Mouse (Mus musculus) limb, embryonic 14.5 days (tissue): Measurements from ENCODE around the gene Atpaf2. TPM values are rescaled to one million over a fixed set of nuclear protein-coding genes. Genes with fewer than 3 reads are reported as not detected.
A peak's percentile ranks its signal among the peaks of the same experiment; 100 is the strongest.

Experiments
- ATAC-seq: fragments of 200-750 bp; cut with Nextera tagmentation; 2 replicates; pipeline ENCODE4 v1.8.0; 2017; ENCODE audit warnings: low read depth, moderate number of reproducible peaks, moderate TSS enrichment; ENCODE audit not compliant: low FRiP score
- DNase-seq: peaks from one replicate; pipeline ENCODE4 v3.0.0-alpha.2; 2015; ENCODE audit warnings: low spot score
- H3K27ac ChIP-seq: fragments of 300-500 bp; sonication (generic); replicated peaks from 2 replicates; pipeline ENCODE4 v1.5.1; 2014; ENCODE audit warnings: low read depth, mild to moderate bottlenecking, low read length, moderate library complexity, mixed read lengths
- H3K27me3 ChIP-seq: fragments of 300-500 bp; sonication (generic); 2 replicates; pipeline ENCODE4 v1.6.1; 2014; ENCODE audit warnings: low read length, mixed read lengths; ENCODE audit not compliant: control insufficient read depth, insufficient read depth
- H3K36me3 ChIP-seq: fragments of 300-500 bp; sonication (generic); 2 replicates; pipeline ENCODE4 v1.6.1; 2014; ENCODE audit warnings: mild to moderate bottlenecking, low read length, moderate library complexity, mixed read lengths; ENCODE audit not compliant: control insufficient read depth, insufficient read depth
- H3K4me1 ChIP-seq: fragments of 300-500 bp; sonication (generic); 2 replicates; pipeline ENCODE4 v1.6.1; 2014; ENCODE audit warnings: antibody characterized with exemption, low read length, mixed read lengths; ENCODE audit not compliant: control insufficient read depth, insufficient read depth
- H3K4me2 ChIP-seq: fragments of 300-500 bp; sonication (generic); replicated peaks from 2 replicates; pipeline ENCODE4 v1.6.1; 2014; ENCODE audit warnings: low read depth, mild to moderate bottlenecking, low read length, moderate library complexity; ENCODE audit not compliant: severe bottlenecking
- H3K4me3 ChIP-seq: fragments of 300-500 bp; sonication (generic); replicated peaks from 2 replicates; pipeline ENCODE4 v1.5.1; 2014; ENCODE audit warnings: low read length
- H3K9ac ChIP-seq: fragments of 300-500 bp; sonication (generic); 2 replicates; pipeline ENCODE4 v1.6.1; 2014; ENCODE audit warnings: mild to moderate bottlenecking, low read depth, low read length, moderate library complexity; ENCODE audit not compliant: severe bottlenecking
- H3K9me3 ChIP-seq: fragments of 300-500 bp; sonication (generic); 2 replicates; pipeline ENCODE4 v1.6.1; 2016; ENCODE audit warnings: low read length; ENCODE audit not compliant: control insufficient read depth
- POLR2A ChIP-seq: fragments of 200-500 bp; IDR thresholded peaks from 2 replicates; pipeline ENCODE4 v1.8.0; 2012; ENCODE audit warnings: inconsistent platforms, mild to moderate bottlenecking, moderate library complexity, borderline replicate concordance; ENCODE audit not compliant: insufficient read depth, insufficient read length; ENCODE audit errors: extremely low read depth
- WGBS: fragments of 180-500 bp; shearing (Covaris S2); extraction: QIAGEN DNeasy Blood & Tissue Kit; methylation state at CpG from one replicate; pipeline ENCODE4 v1.1.7; 2014; 5-methylcytosine and 5-hydroxymethylcytosine counted together
- polyA plus RNA-seq, 2 experiments: library from polyadenylated mRNA; depleted of rRNA in 1 of 2; stranded (reverse) in 1 of 2; unstranded in 1 of 2; fragments of >200 nt; fragmentation: Nextera tagmentation in 1 of 2; extraction: Ambion mirVana in 1 of 2; gene quantifications; 2 replicates each; pipeline versions ENCODE4 v1.2.1 to v1.2.3; 2012 to 2014

The Atpaf2 gene
- polyA plus RNA-seq (2012; rRNA removed) (38.0 and 46.2 TPM in 2 replicates), polyA plus RNA-seq (2014; fragmentation: Nextera tagmentation; extraction: Ambion mirVana) (47.0 and 50.1 TPM in 2 replicates)

DNA sequence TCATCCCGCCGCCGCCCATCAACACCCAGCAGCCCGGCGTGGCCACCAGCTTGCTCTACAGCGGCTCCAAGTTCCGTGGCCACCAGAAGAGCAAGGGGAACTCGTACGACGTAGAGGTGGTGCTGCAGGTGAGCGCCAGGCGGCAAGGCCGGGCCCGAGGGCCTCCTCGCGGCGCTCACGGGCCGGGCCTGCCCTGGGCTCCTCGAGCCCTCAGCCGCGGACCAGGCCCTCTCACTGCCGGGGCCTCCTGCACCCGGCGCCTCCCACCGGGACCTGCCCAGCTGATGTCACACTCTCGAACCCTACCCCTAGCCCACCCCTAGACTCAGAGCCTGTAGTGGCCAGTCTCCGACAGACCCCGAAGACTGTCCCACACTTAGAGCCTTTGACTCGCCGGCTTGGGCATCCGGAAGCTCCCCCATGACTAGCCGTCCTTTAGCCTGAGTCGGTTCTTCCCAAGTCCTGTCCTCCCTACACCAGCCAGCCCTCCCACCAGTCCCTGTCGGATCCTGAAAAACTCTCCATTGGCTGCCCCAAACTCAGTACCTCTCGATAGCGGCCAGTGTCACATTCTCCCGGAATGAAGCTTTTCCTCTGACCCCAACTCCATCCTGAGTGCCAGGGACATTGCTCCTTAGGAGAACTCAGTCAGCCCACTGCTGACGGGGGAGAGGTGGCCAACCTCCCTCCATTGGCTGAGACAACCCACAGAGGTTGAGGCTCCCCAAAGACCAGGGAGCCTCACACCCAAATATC is at the start of gene Atpaf2:
TSS of gene Atpaf2 (minus strand) at position 741 of the 756 bp plus-strand sequence.
- peak within 1 kb of the TSS; percentile 94 for H3K9ac ChIP-seq
- no peaks in the 10 kb centered on the region for H3K27me3 ChIP-seq
- DNase-seq (peak; percentile 32), ATAC-seq (peak; percentile 10; the same call in 1 of the 2 replicates)
- WGBS = under 1% methylated on average over 25 of the region's 39 CpGs
- H3K9me3 ChIP-seq = no peaks in the 10 kb centered on the region
- H3K4me1 ChIP-seq = peaks cover 15% of the 10 kb centered on the region
- no peak for TF ChIP-seq POLR2A
- H3K27ac ChIP-seq = peak within 1 kb of the TSS; percentile 88
- no peaks in the 10 kb centered on the region for H3K36me3 ChIP-seq
- H3K4me3 ChIP-seq = peak within 1 kb of the TSS; percentile 98
- peak within 1 kb of the TSS; percentile 88 for H3K4me2 ChIP-seq

DNA sequence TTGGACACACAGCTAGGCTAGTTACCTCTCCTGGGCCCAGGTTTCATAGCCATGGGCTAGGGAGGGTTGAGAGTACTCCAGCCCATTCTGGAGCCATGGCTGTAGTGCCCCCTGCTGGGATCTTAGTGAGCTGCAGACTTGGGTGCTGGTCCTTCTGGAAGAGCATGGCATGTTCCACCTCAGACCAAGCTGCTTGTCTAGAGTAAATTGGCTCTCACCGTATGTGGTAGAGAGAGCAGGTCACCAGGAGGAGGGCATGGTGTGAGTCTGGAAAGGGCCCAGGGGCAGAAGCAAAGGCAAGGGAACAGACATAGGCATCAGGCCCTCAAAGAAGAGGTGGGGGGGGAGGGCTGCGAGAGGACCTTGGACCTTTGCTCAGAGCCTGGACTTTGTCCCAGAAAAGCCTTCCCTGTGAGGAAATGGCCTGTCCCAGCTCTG is 47.7 kb upstream of the Atpaf2 start:
- 96% methylated on average over 2 of the region's 2 CpGs for WGBS
- no peak for TF ChIP-seq POLR2A
- DNase-seq = no peak

DNA sequence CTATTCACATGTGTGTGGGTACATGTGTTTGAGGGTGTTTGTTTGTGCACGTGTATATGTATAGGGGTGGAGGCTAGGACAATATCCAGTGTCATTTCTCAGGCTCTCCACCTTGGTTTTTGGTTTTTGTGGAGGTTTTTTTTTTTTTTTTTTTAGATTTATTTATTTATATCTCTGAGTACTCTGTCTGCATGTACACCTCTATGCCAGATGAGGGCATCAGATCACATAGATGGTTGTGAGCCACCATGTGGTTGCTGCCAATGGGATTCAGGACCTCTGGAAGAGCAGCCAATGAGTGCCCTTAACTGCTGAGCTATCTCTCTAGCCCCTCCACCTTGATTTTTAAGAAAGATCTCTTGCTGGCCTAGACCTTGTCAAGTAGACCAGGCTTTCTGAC is 39.7 kb upstream of the Atpaf2 start:
- Histone ChIP-seq H3K36me3 (peaks cover 69% of the 10 kb centered on the region), H3K4me1 (peaks cover 6% of the 10 kb centered on the region; the same call in 1 of the 2 replicates), H3K9me3 (no peaks in the 10 kb centered on the region), H3K27ac (no peak overlapping the region), H3K4me2 (no peak overlapping the region), H3K27me3 (no peaks in the 10 kb centered on the region), H3K4me3 (no peak overlapping the region), H3K9ac (no peak overlapping the region)
- DNase-seq = no peak
- ATAC-seq = no peak
- TF ChIP-seq POLR2A = no peak
- WGBS = 87% methylated on average over 1 of the region's 1 CpGs

More for the DNA sequence above, 47.7 kb upstream of the Atpaf2 start:
- peaks cover 93% of the 10 kb centered on the region for H3K36me3 ChIP-seq
- H3K4me2 ChIP-seq = no peak overlapping the region
- H3K27ac ChIP-seq = no peak overlapping the region
- no peaks in the 10 kb centered on the region for H3K9me3 ChIP-seq
- H3K27me3 ChIP-seq = no peaks in the 10 kb centered on the region
- H3K4me1 ChIP-seq = no peaks in the 10 kb centered on the region
- H3K4me3 ChIP-seq = no peak overlapping the region
- no peak for ATAC-seq
- H3K9ac ChIP-seq = no peak overlapping the region

DNA sequence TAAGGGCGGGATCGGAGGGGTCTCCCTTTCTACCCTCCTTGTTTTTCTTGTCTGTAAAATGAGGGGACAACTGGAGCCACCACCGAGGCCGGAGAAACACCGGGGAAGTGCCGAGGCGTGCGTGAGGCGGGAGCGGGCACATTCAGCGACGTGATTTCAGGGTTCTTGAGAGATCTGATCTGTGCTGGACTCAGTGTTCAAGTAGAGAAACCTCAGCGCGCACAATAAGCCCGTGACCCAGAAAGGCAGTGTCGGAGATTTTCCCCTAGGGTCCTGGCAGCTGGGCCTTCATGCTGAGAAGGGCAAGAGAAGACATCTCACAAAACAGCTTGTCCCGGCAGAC is 36.5 kb upstream of the Atpaf2 start:
- H3K27me3 ChIP-seq = no peaks in the 10 kb centered on the region
- peaks cover 6% of the 10 kb centered on the region; the same call in 1 of the 2 replicates for H3K4me1 ChIP-seq
- H3K4me2 ChIP-seq = peak overlapping the region; percentile 70
- peak overlapping the region; percentile 86 for H3K9ac ChIP-seq
- ATAC-seq (peak; percentile 26; the same call in 1 of the 2 replicates), DNase-seq (no peak)
- H3K36me3 ChIP-seq = peaks cover 36% of the 10 kb centered on the region
- H3K27ac ChIP-seq = peak overlapping the region; percentile 49; the same call in 1 of the 2 replicates
- H3K9me3 ChIP-seq = no peaks in the 10 kb centered on the region
- under 1% methylated on average over 17 of the region's 17 CpGs for WGBS
- TF ChIP-seq POLR2A = no peak
- peak overlapping the region; percentile 66 for H3K4me3 ChIP-seq

DNA sequence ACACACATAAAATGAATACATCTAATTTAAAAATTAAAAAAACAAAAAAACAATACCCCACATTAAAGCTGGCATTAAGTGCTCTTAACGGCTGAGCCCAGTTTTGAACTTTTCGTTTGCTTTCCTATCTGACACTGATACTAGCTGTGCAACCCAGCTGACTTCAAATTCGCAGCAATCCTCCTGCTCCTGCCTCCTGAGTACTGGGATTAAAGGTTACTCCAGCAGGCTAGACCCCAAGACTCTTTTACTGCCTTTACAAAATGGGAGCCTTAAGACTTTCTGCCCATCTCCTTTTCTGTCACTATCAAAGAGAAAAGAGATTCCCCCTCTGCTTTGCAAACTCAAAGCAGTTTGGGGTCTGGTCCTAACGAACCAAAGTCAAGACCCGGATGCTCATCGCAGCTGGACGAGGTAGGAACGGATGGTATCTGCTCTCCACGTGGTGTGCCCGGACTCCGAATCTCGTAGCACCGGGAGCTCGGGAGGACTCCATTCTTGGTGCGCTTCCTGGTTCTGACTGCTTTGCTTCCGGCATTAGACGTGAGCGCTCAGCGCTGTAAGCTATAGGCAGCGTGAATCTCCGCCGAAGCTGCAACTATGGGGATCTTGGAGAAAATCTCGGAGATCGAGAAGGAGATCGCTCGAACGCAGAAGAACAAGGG is 36.0 kb upstream of the Atpaf2 start, which contains the start of gene Drg2:
TSS of gene Drg2 (plus strand) at position 512 of the 665 bp plus-strand sequence.
- TF ChIP-seq POLR2A = peak; percentile 71; the same call in 1 of the 2 replicates
- peak within 1 kb of the TSS; percentile 49; the same call in 1 of the 2 replicates for H3K27ac ChIP-seq
- ATAC-seq = peak; percentile 95
- peak within 1 kb of the TSS; percentile 66 for H3K4me3 ChIP-seq
- no peaks in the 10 kb centered on the region for H3K9me3 ChIP-seq
- peak; percentile 93 for DNase-seq
- peaks cover 6% of the 10 kb centered on the region; the same call in 1 of the 2 replicates for H3K4me1 ChIP-seq
- peak within 1 kb of the TSS; percentile 86 for H3K9ac ChIP-seq
- H3K4me2 ChIP-seq = peak within 1 kb of the TSS; percentile 70
- no peaks in the 10 kb centered on the region for H3K27me3 ChIP-seq
- WGBS = 5% methylated on average over 27 of the region's 27 CpGs
- peaks cover 31% of the 10 kb centered on the region for H3K36me3 ChIP-seq
